Mouse (Mus musculus) stomach, embryonic 16.5 days (tissue): ENCODE measurements around the gene Esr2. TPM values are rescaled to one million over a fixed set of nuclear protein-coding genes. Genes with fewer than 3 reads are reported as not detected.
A peak's percentile ranks its signal among the peaks of the same experiment; 100 is the strongest.

ENCODE experiments used
- ATAC-seq: fragments of 200-750 bp; cut with Nextera tagmentation; 2 replicates; pipeline ENCODE4 v1.8.0; 2017; ENCODE audit warnings: moderate number of reproducible peaks, moderate TSS enrichment; ENCODE audit not compliant: insufficient read depth, low FRiP score
- H3K27ac ChIP-seq: fragments of 300-500 bp; sonication (generic); 2 replicates; pipeline ENCODE4 v1.5.1; 2014; ENCODE audit warnings: low read length
- H3K27me3 ChIP-seq: fragments of 300-500 bp; sonication (generic); 2 replicates; pipeline ENCODE4 v1.6.1; 2014; ENCODE audit warnings: low read length, control low read depth, mixed read lengths; ENCODE audit not compliant: control insufficient read depth, insufficient read depth
- H3K36me3 ChIP-seq: fragments of 300-500 bp; sonication (generic); 2 replicates; pipeline ENCODE4 v1.6.1; 2014; ENCODE audit warnings: low read length; ENCODE audit not compliant: control insufficient read depth, insufficient read depth
- H3K4me1 ChIP-seq: fragments of 300-500 bp; sonication (generic); 2 replicates; pipeline ENCODE4 v1.6.1; 2014; ENCODE audit warnings: low read length, control low read depth, mixed read lengths; ENCODE audit not compliant: control insufficient read depth, insufficient read depth
- H3K4me2 ChIP-seq: fragments of 300-500 bp; sonication (generic); 2 replicates; pipeline ENCODE4 v1.6.1; 2014; ENCODE audit warnings: low read depth, low read length, mixed read lengths
- H3K4me3 ChIP-seq: fragments of 300-500 bp; sonication (generic); replicated peaks from 2 replicates; pipeline ENCODE4 v1.5.1; 2014; ENCODE audit warnings: mild to moderate bottlenecking, low read length
- H3K9ac ChIP-seq: fragments of 300-500 bp; sonication (generic); 2 replicates; pipeline ENCODE4 v1.6.1; 2014; ENCODE audit warnings: low read length
- H3K9me3 ChIP-seq: fragments of 300-500 bp; sonication (generic); replicated peaks from 2 replicates; pipeline ENCODE4 v1.6.1; 2016; ENCODE audit warnings: low read length, control low read depth; ENCODE audit not compliant: control insufficient read depth
- WGBS: fragments of 180-500 bp; shearing (Covaris S2); extraction: QIAGEN DNeasy Blood & Tissue Kit; methylation state at CpG from one replicate; pipeline ENCODE4 v1.1.7; 2014; 5-methylcytosine and 5-hydroxymethylcytosine counted together
- polyA plus RNA-seq: library from polyadenylated mRNA; unstranded; fragments of >200 nt; fragmentation: Nextera tagmentation; extraction: Ambion mirVana; gene quantifications from 2 replicates; pipeline ENCODE4 v1.2.1, GENCODE M21; 2015

The Esr2 gene
- polyA plus RNA-seq, 1 experiment from 2014 or later = 0.06 TPM

DNA sequence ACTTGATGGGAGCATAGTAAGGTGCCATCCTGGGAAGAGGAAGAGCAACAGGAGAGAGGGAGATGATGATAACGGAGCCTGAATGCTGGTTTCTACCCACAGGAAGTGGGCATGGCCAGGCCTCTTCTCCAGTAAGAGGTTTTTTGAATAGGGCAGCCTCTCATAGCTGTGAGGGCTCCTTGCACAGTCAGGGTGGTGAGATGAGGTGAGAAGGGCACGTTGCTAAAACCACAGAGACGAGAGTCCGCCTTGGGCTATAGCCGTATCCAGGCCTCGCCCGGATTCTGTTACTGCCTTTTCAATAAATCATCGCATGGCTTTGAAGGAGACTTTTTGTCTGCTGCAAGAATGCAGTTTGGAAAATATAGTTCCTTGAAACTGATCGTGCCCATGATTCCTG, 92.0 kb downstream of the Esr2 start:
- Histone ChIP-seq H3K9me3 (no peaks in the 10 kb centered on the region), H3K27ac (no peak overlapping the region), H3K36me3 (no peaks in the 10 kb centered on the region), H3K4me2 (no peak overlapping the region), H3K9ac (no peak overlapping the region), H3K27me3 (no peaks in the 10 kb centered on the region), H3K4me1 (peaks cover 11% of the 10 kb centered on the region; the same call in 1 of the 2 replicates), H3K4me3 (no peak overlapping the region)
- 72% methylated on average over 9 of the region's 9 CpGs for WGBS
- ATAC-seq = no peak

DNA sequence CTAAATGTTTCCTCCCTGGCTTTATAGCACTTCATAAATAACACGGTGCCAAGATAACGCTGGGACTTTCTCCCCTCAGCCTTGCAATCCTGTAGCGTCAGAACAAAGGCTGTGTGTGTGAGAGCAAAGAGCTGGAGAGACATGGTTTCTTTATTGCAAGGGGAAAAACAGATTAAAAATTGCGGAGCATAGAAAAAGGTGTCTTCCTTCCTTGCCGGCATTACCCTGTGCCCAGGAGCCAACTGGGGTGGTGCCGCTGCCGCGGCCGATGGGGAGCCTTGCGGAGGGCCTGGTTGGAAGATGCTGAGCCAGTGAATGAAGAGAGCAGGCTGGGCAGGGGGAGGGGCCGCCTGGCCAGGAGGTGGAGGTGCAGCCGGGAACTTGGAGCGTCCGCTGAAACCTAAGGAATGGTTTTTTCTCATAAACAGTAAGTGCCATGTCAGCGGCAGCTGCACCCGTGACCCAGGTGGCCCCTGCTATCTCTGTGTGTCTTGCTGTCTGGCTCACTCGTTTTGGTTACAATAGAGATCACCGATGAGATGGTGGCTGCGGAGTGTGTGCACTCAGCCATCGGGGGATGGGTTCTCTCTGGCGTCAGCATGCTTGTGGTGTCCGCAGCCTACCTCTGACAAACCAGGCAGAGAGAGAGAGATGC, 95.4 kb downstream of the Esr2 start:
- peak overlapping the region; percentile 30 for H3K4me3 ChIP-seq
- H3K9me3 ChIP-seq = no peaks in the 10 kb centered on the region
- H3K4me1 ChIP-seq = peaks cover 11% of the 10 kb centered on the region; the same call in 1 of the 2 replicates
- H3K27ac ChIP-seq = no peak overlapping the region
- peak overlapping the region; percentile 58 for H3K4me2 ChIP-seq
- H3K9ac ChIP-seq = peak overlapping the region; percentile 50; the same call in 1 of the 2 replicates
- WGBS = 8% methylated on average over 22 of the region's 22 CpGs
- no peaks in the 10 kb centered on the region for H3K36me3 ChIP-seq
- no peaks in the 10 kb centered on the region for H3K27me3 ChIP-seq
- peak; percentile 70 for ATAC-seq

DNA sequence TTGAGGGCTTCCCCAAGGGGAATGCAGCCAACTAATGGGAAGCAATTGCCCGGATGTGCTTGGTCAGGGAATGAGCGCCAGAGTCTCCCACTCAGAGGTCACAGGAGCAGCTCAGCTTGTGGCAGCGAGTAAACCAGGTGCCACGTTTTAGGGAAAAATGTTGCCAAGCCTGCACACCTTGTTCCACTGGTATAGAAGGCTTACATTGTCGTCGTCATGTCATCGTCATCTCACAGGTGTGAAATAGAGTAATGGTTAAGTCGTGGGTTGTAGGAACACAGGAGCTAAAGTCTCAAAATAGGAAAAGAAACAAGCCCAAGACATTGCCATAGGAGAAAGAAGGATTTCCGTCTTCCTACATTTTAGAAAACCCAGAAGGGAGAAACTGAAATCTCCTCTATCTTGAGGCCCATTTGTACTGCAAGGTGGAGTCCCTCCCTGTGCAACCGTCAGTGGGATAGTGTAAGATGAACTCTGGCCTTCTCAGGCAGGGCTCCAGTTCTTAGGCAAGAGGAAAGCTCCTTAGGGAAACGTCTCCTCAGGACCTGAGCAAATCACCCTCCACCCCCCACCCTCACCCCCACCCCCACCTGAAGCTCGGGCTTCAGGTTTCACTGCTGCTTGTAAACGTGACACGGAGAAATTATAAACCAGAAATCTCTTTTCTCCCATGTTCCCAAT, 96.0 kb downstream of the Esr2 start:
- ATAC-seq = peak; percentile 30; the same call in 1 of the 2 replicates
- Histone ChIP-seq H3K27me3 (no peaks in the 10 kb centered on the region), H3K9ac (no peak overlapping the region), H3K4me2 (peak overlapping the region; percentile 58), H3K9me3 (no peaks in the 10 kb centered on the region), H3K4me3 (peak overlapping the region; percentile 30), H3K36me3 (no peaks in the 10 kb centered on the region), H3K27ac (peak overlapping the region; percentile 21; the same call in 1 of the 2 replicates), H3K4me1 (peaks cover 11% of the 10 kb centered on the region; the same call in 1 of the 2 replicates)
- WGBS = 41% methylated on average over 14 of the region's 14 CpGs

DNA sequence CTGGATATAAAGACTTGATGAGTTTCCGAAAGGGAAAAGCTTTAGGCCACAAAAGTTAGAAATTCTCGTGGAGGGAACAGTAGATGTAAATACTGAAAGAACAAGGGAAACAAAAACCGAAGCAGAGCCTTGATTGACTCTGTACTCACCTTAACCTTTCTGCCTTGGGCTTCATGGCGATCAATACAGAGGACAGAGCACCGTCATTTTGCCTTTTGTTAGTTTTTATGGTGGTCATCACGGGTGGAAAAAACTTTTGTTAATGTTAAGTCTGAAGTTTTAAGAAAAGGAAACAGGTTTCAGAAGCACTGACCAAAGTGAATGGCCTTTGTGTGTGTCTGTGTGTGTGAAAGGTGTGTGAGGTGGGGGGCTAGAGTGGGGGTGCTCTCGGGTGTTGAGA, 103.1 kb downstream of the Esr2 start:
- H3K9ac ChIP-seq = no peak overlapping the region
- H3K27ac ChIP-seq = no peak overlapping the region
- no peaks in the 10 kb centered on the region for H3K36me3 ChIP-seq
- 60% methylated on average over 7 of the region's 7 CpGs for WGBS
- H3K4me3 ChIP-seq = no peak overlapping the region
- H3K9me3 ChIP-seq = no peaks in the 10 kb centered on the region
- no peak overlapping the region for H3K4me2 ChIP-seq
- no peaks in the 10 kb centered on the region for H3K4me1 ChIP-seq
- no peak for ATAC-seq
- no peaks in the 10 kb centered on the region for H3K27me3 ChIP-seq

DNA sequence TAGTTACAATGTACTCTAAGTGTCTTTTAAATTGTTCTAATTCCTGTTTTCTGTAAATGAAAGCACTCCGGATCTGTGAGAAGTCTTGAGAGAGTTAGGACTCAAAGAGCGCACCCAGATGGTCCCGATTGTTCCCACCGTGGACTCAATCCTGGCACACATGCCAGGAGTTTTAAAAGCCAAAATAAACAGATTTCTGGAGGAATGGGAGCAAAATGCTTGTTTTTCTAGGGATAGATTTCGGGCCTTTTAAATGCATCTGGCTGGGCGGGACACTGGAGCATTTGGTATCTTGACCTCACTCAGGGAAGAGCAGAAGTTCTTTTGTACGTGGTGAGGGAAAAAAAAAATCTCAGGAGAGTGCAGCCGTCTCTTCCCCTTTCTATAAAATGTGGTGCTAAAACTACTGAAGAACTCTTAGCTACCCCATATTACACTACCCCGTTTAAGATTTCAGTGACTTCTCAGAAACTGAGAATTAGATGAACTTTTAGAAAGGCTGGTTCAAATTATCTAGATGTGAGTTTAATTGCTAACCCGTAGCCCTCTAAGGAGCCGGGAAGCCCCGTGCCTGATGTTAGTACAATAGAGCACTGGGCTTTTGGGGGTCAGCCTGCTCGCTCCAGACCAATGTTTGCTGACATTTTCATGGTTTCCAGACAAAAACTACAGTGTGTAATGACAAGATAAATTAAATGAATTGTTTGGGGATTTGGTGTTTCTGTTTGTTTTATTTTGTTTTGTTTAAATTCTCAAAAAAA, 103.8 kb downstream of the Esr2 start:
- H3K9me3 ChIP-seq = no peaks in the 10 kb centered on the region
- no peak for ATAC-seq
- H3K9ac ChIP-seq = no peak overlapping the region
- H3K4me2 ChIP-seq = no peak overlapping the region
- no peaks in the 10 kb centered on the region for H3K27me3 ChIP-seq
- H3K36me3 ChIP-seq = no peaks in the 10 kb centered on the region
- 44% methylated on average over 13 of the region's 13 CpGs for WGBS
- no peak overlapping the region for H3K27ac ChIP-seq
- H3K4me1 ChIP-seq = no peaks in the 10 kb centered on the region
- no peak overlapping the region; the same call in 1 of the 2 replicates for H3K4me3 ChIP-seq

DNA sequence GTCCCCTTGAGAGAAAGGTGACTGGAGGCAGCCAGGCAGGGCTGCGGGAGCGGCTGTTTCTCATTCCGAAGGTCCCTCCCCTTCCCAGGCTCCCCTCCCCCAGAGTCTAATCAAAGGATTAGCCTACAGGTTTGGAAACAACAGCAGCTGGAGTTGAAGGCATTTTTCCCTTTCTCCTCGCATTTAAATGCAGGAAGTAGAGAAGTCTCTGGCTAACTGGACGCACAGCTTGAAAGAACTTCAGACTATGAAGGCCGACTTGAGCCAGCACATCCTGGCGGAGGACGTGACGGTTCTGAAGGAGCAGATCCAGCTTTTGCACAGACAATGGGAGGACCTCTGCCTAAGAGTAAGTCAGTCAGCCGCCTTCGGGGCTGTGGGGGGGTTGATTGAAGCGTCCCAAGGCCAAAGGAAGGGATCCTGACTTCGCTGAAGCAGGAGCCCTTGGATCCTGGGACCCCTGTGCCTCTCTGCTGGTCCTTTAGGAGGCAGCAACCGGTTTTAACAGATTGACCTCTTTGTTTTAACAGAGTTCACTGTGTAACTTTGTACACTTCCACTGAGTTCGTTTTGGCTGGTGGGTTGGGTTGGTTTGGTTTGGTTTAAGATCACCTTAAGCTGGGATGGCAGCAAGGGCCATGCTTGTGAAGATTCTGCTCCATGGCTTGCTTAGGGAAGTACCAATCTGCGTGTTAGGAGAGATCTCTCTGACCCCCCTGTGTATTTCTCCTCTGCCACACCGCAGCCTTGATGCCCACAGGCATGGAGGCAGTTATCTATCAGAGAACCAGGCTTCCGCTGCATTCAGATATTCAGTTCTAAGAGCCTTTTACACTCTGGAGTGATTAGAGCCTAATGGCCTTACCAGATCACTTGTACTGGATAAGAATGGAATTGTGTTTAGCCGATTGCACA, 104.9 kb downstream of the Esr2 start:
- Histone ChIP-seq H3K4me1 (no peaks in the 10 kb centered on the region), H3K4me2 (no peak overlapping the region; the same call in 1 of the 2 replicates), H3K27ac (0 out of 2 replicates have a peak overlapping the region, but pooled peaks have one; percentile 1), H3K9ac (peak overlapping the region; percentile 38; the same call in 1 of the 2 replicates), H3K36me3 (no peaks in the 10 kb centered on the region), H3K4me3 (no peak overlapping the region; the same call in 1 of the 2 replicates), H3K9me3 (no peaks in the 10 kb centered on the region), H3K27me3 (no peaks in the 10 kb centered on the region)
- no peak for ATAC-seq
- 39% methylated on average over 19 of the region's 19 CpGs for WGBS

Other genes with a start within 250 kb of the Esr2 start
- not detected in 2 replicates for gene Tex21, start 69.5 kb upstream of the Esr2 start, polyA plus RNA-seq
- gene Mthfd1, start 78.0 kb upstream of the Esr2 start, polyA plus RNA-seq = 80.1 and 82.4 TPM in 2 replicates
- 4.8 TPM in 2 replicates for gene Akap5, start 147.6 kb upstream of the Esr2 start, polyA plus RNA-seq
- 11.0 and 12.0 TPM in 2 replicates for gene Zbtb25, start 192.3 kb upstream of the Esr2 start, polyA plus RNA-seq
- 8.4 and 8.7 TPM in 2 replicates for gene Zbtb1, start 193.0 kb upstream of the Esr2 start, polyA plus RNA-seq
- 13.6 and 15.3 TPM in 2 replicates for gene Hspa2, start 226.9 kb upstream of the Esr2 start, polyA plus RNA-seq
- 3.2 and 3.3 TPM in 2 replicates for gene Ppp1r36, start 240.3 kb upstream of the Esr2 start, polyA plus RNA-seq